Mouse (Mus musculus): Measurements from ENCODE around the gene Mdm2.

DNA sequence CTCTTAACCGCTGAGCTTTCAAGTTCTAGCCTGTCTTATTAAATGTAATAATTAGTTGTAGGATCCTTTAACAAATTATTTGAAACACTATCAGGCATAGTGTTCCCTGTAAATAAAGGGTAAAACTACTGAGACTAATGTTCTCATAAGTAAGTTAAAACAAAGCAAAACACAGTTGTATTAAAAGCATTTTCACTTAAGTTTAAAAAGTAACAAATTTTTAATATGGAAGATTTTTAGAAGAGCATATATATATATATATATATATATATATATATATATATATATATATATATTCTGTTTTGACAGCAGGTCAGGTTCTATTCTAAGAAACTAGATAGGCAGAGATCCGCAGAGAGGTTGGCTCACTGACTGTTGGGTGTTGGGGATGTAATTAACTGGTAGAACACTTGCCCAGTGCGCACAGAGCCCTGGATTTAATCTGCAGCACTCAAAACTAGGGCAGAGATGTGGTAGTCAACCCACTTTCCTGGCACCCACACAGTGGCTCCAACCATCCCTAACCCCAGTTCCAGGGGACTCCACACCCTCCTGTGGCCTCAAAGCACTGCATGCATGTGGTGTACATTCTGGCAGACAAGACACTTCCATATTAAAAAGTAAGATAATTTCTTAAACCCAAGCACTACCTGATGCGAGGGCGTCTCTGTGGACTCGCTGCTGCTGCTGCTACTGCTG, 16.2 kb downstream of the Mdm2 start:
- TF ChIP-seq CTCF (IDR thresholded peaks at IDR 0.05; ENCODE audit: extremely low read depth, insufficient read length, insufficient replicate concordance, low read depth, low read length) (no peak), POLR2A (IDR thresholded peaks at IDR 0.05; ENCODE audit: low read depth, low read length) (no peak)
